Mouse (Mus musculus): Measurements from ENCODE around the gene Yy1. TPM values are rescaled to one million over a fixed set of nuclear protein-coding genes. Genes with fewer than 3 reads are reported as not detected.

Yy1 gene
- polyA plus RNA-seq (2012; fragmentation: generic; extraction: Trizol) = 15.3 TPM

DNA sequence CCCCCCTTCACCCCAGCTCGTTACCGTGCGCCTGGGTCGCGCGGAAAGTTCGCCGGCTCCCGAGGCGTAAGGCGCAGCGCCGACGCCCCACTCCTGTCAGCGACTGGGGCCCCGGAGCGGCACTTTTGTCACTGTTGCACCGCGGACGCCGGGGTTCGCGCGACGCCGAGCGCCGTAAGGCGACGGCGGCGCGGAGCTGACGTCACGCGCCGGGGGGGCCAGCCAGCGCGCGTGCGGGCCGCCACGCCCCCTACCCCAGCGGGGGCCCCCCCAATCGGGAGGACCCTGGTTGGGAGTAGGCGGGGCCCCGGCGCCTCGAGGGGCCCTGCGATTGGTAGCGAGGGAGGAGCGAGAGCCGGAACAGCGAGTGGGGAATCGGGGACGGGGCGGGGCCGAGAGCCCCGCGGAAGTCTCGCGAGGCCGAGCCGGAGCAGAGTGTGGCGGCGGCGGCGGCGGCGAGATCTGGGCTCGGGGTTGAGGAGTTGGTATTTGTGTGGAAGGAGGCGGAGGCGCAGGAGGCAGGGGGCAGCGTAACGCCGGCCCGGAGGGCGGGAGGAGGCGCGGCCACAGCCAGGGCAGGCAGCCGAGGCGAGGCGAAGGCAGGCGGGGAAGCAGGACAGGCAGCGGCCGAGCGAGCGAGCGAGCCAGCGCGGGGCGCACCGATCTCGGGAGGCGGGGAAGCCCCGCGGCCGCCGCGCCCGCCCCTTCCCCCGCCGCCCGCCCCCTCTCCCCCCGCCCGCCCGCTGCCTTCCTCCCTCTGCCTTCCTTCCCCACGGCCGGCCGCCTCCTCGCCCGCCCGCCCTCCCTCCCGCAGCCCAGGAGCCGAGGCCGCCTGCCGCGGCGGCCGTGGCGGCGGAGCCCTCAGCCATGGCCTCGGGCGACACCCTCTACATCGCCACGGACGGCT lies at the start of gene Yy1:
Yy1 (plus strand) TSS at position 428 of the 907 bp plus-strand sequence.
- Histone ChIP-seq H3K4me2 (ENCODE audit: low read depth) (peak within 1 kb of the TSS; percentile 66), H3K36me3 (ENCODE audit: control insufficient read depth, insufficient read depth) (no peaks in the 10 kb centered on the region), H3K27me3 (ENCODE audit: control insufficient read depth, insufficient read depth, insufficient read length) (no peaks in the 10 kb centered on the region), H3K79me2 (ENCODE audit: control insufficient read depth, insufficient read depth) (peaks cover 81% of the 10 kb centered on the region), H3ac (ENCODE audit: control insufficient read depth, insufficient read length) (peak within 1 kb of the TSS; percentile 95), H3K4me3 (peak within 1 kb of the TSS; percentile 53)
- TF ChIP-seq POLR2A (IDR thresholded peaks at IDR 0.05; ENCODE audit: insufficient read length, low read depth) (peak; percentile 92), POLR2AphosphoS2 (IDR thresholded peaks at IDR 0.05; ENCODE audit: insufficient read length, low read depth) (peak; percentile 78), SRF (IDR thresholded peaks at IDR 0.05; ENCODE audit: control insufficient read depth, insufficient read length, low read depth) (no peak), CEBPB (IDR thresholded peaks at IDR 0.05; ENCODE audit: insufficient read depth, poor library complexity, severe bottlenecking) (no peak), MYOG (IDR thresholded peaks at IDR 0.05; ENCODE audit: control insufficient read depth in 1 of 3, insufficient read depth in 1 of 3, insufficient read length in 2 of 3, low read depth in 2 of 3) (no peak), E2F4 (IDR thresholded peaks at IDR 0.05; ENCODE audit: insufficient read depth) (peak; percentile 22)

DNA sequence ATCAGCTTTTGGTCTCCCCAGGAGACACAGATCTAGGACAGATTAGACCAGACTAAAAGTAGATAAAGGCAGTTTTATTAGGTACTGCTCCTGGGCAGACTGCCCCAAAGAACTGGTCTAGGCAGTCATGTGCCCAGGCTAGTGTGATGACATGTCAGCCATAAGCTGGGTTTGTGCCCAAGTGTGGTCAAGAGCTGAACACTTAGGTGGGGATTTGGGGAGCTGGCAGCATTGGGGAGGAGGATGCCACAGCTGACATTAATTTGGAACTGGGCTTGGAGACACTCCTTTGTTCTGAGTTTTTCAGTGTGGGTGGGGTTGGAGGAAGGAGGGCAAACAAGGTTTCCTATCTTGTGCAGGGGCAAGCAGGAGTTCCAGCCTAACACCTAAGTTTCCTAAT lies 46.8 kb upstream of the Yy1 start:
- Histone ChIP-seq H3K79me2 (ENCODE audit: control insufficient read depth, insufficient read depth) (no peaks in the 10 kb centered on the region), H3K36me3 (ENCODE audit: control insufficient read depth, insufficient read depth) (no peaks in the 10 kb centered on the region), H3K4me3 (no peak overlapping the region), H3K4me2 (ENCODE audit: low read depth) (no peak overlapping the region), H3K27me3 (ENCODE audit: control insufficient read depth, insufficient read depth, insufficient read length) (no peaks in the 10 kb centered on the region), H3ac (ENCODE audit: control insufficient read depth, insufficient read length) (no peak overlapping the region)
- TF ChIP-seq MYOG (IDR thresholded peaks at IDR 0.05; ENCODE audit: control insufficient read depth in 1 of 3, insufficient read depth in 1 of 3, insufficient read length in 2 of 3, low read depth in 2 of 3) (no peak), REST (IDR thresholded peaks at IDR 0.05; ENCODE audit: insufficient read depth, insufficient read length) (no peak), USF1 (IDR thresholded peaks at IDR 0.05; ENCODE audit: low read depth) (peak; percentile 62), SRF (IDR thresholded peaks at IDR 0.05; ENCODE audit: control insufficient read depth, insufficient read length, low read depth) (no peak)

DNA sequence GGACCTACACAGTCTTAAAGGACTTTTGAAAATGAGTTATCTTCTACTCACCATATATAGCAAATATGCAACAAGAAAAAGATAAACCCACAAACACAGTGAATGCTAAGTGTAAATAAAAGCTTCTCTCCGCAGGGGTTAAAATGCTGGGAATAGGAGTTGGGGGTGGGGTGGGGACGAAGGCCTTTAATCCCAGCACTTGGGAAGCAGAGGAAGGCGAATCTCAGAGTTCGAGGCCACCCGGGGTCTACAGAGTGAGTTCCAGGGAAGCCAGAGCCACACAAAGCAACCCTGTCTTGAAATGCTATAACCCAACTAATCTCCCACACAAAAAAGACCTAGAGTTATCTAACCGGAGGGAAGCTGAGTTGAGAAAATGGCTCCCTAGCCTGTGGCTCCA lies 43.8 kb upstream of the Yy1 start:
- Histone ChIP-seq H3K79me2 (ENCODE audit: control insufficient read depth, insufficient read depth) (no peaks in the 10 kb centered on the region), H3ac (ENCODE audit: control insufficient read depth, insufficient read length) (no peak overlapping the region), H3K27me3 (ENCODE audit: control insufficient read depth, insufficient read depth, insufficient read length) (no peaks in the 10 kb centered on the region), H3K4me3 (no peak overlapping the region), H3K4me2 (ENCODE audit: low read depth) (no peak overlapping the region), H3K36me3 (ENCODE audit: control insufficient read depth, insufficient read depth) (no peaks in the 10 kb centered on the region)
- TF ChIP-seq MYOG (IDR thresholded peaks at IDR 0.05; ENCODE audit: control insufficient read depth in 1 of 3, insufficient read depth in 1 of 3, insufficient read length in 2 of 3, low read depth in 2 of 3) (no peak), E2F4 (IDR thresholded peaks at IDR 0.05; ENCODE audit: insufficient read depth) (no peak), CEBPB (IDR thresholded peaks at IDR 0.05; ENCODE audit: insufficient read depth, poor library complexity, severe bottlenecking) (no peak), USF1 (IDR thresholded peaks at IDR 0.05; ENCODE audit: low read depth) (no peak), MAX (IDR thresholded peaks at IDR 0.05; ENCODE audit: low read depth) (no peak), POLR2A (IDR thresholded peaks at IDR 0.05; ENCODE audit: insufficient read length, low read depth) (no peak), TCF3 (IDR thresholded peaks at IDR 0.05; ENCODE audit: insufficient read length, low read depth) (no peak)

DNA sequence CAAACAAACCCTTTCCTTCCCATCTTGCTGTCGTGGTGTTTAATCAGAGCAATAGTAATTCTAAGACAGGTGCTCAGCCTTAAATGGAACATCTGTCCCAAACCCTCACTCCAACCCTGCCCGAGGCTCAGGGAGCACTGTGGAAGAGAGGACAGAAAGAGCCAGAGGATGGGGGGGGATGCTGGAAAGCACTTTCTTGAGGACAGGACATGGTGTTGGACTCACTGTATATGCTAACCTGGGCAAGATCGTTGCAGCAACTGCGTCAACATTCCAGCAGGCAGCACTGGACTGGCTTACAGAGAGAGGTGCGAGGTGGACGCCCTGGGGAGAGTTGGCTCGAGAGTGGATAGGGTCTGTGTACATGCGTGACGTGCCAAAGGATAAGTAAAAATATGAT lies 43.3 kb upstream of the Yy1 start:
- Histone ChIP-seq H3K4me3 (no peak overlapping the region), H3ac (ENCODE audit: control insufficient read depth, insufficient read length) (no peak overlapping the region), H3K27me3 (ENCODE audit: control insufficient read depth, insufficient read depth, insufficient read length) (no peaks in the 10 kb centered on the region), H3K36me3 (ENCODE audit: control insufficient read depth, insufficient read depth) (no peaks in the 10 kb centered on the region), H3K79me2 (ENCODE audit: control insufficient read depth, insufficient read depth) (no peaks in the 10 kb centered on the region), H3K4me2 (ENCODE audit: low read depth) (no peak overlapping the region)
- TF ChIP-seq POLR2AphosphoS2 (IDR thresholded peaks at IDR 0.05; ENCODE audit: insufficient read length, low read depth) (no peak), TCF12 (IDR thresholded peaks at IDR 0.05; ENCODE audit: insufficient read depth, poor library complexity, severe bottlenecking) (no peak)

DNA sequence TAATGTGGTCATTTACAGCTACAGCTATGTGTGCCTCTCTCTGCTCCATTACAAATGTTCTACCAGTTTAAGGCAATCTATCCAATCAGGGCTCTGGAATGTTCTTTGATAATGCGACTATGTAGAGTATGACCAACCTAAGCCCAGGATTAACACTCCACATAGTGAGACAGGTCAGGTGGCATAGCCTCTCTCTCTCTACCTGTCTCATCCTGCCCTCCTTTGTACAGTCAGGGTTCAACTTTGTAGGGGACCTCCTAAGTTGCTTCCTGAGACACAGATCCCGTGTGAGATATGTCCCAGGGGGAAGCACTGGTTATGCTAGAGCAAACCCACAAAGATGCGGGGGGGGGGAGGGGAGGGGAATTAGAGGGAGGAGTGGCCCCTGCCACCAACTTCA lies 42.5 kb upstream of the Yy1 start:
- Histone ChIP-seq H3K27me3 (ENCODE audit: control insufficient read depth, insufficient read depth, insufficient read length) (no peaks in the 10 kb centered on the region), H3K36me3 (ENCODE audit: control insufficient read depth, insufficient read depth) (no peaks in the 10 kb centered on the region), H3K4me3 (no peak overlapping the region), H3K79me2 (ENCODE audit: control insufficient read depth, insufficient read depth) (no peaks in the 10 kb centered on the region), H3ac (ENCODE audit: control insufficient read depth, insufficient read length) (no peak overlapping the region), H3K4me2 (ENCODE audit: low read depth) (no peak overlapping the region)
- no peak for TF ChIP-seq MAX (IDR thresholded peaks at IDR 0.05; ENCODE audit: low read depth)
- TF ChIP-seq TCF12 (IDR thresholded peaks at IDR 0.05; ENCODE audit: insufficient read depth, poor library complexity, severe bottlenecking) = no peak
- TF ChIP-seq USF1 (IDR thresholded peaks at IDR 0.05; ENCODE audit: low read depth) = no peak
- no peak for TF ChIP-seq E2F4 (IDR thresholded peaks at IDR 0.05; ENCODE audit: insufficient read depth)
- no peak for TF ChIP-seq POLR2AphosphoS2 (IDR thresholded peaks at IDR 0.05; ENCODE audit: insufficient read length, low read depth)
- no peak for TF ChIP-seq CEBPB (IDR thresholded peaks at IDR 0.05; ENCODE audit: insufficient read depth, poor library complexity, severe bottlenecking)
- TF ChIP-seq SRF (IDR thresholded peaks at IDR 0.05; ENCODE audit: control insufficient read depth, insufficient read length, low read depth) = no peak
- no peak for TF ChIP-seq MYOD1 (IDR thresholded peaks at IDR 0.05; ENCODE audit: control insufficient read depth in 1 of 3, insufficient read length in 2 of 3, low read depth in 2 of 3)
- TF ChIP-seq POLR2A (IDR thresholded peaks at IDR 0.05; ENCODE audit: insufficient read length, low read depth) = no peak
